Comparison of ENCODE assay signal across 8 mouse cellular contexts in genomic region chr13:76844629-76845255, GRCm38 (mm10).
A peak's percentile ranks its signal among the peaks of the same experiment; 100 is the strongest.
DNase-seq lines count a peak whose midpoint lies in the region; ATAC-seq and TF ChIP-seq lines count a peak whose summit lies in the region.

No protein-coding gene starts in this region.

- intact Hi-C loops in heart, postnatal 14 days (cut with DNase I) = loop anchor here (5.0 to 10.0 kb wide), 2 partner anchors 373 to 1340 kb away; no protein-coding TSS in a partner anchor

- no peak overlapping the region for H3K27ac ChIP-seq in cortical plate, adult 2 months (ENCODE audit: insufficient read depth, low read length)

- H3K4me1 ChIP-seq in cortical plate, adult 2 months (ENCODE audit: control insufficient read depth, insufficient read depth, low read length) = no peaks in the 10 kb centered on the region; the same call in 1 of the 2 replicates

- TF ChIP-seq POLR2A in cortical plate, adult 2 months (IDR thresholded peaks at IDR 0.05; ENCODE audit: extremely low read depth, insufficient read depth, low read length) = no peak

- no peak overlapping the region for H3K4me3 ChIP-seq in cortical plate, adult 2 months (ENCODE audit: insufficient read depth, low read length)

- peak; percentile 57 for DNase-seq in ES-CJ7 (ENCODE audit: low read depth, low spot score)
- peak; percentile 57 to 58 for DNase-seq in adrenal gland, adult 18-20 months (ENCODE audit: low spot score in 2 of 2)
- peak; percentile 70 to 71 for DNase-seq in heart, postnatal 14 days
- peak; percentile 63 to 75 for DNase-seq in layer of hippocampus, postnatal 25 days (ENCODE audit: extremely low spot score in 1 of 2, low spot score in 1 of 2)
- peak; percentile 47 to 71 for DNase-seq in right cerebral cortex, adult 2 months (ENCODE audit: low spot score in 2 of 2)
- DNase-seq in urinary bladder, postnatal 14 days (ENCODE audit: low spot score) = peak; percentile 52

- ATAC-seq in megakaryocyte progenitor cell, adult 5-6 weeks (replicated peaks; ENCODE audit: poor library complexity) = peak; percentile 98

- peak; percentile 69 for TF ChIP-seq CTCF in cortical plate, adult 2 months (IDR thresholded peaks at IDR 0.05; ENCODE audit: extremely low read depth, insufficient read depth, low read length)
